Mouse (Mus musculus): ENCODE data around the gene Lrmp. TPM values are rescaled to one million over a fixed set of nuclear protein-coding genes. Genes with fewer than 3 reads are reported as not detected.

The Lrmp gene
- 3.6 and 4.1 TPM in 2 replicates for polyA plus RNA-seq (2012; rRNA removed)

DNA sequence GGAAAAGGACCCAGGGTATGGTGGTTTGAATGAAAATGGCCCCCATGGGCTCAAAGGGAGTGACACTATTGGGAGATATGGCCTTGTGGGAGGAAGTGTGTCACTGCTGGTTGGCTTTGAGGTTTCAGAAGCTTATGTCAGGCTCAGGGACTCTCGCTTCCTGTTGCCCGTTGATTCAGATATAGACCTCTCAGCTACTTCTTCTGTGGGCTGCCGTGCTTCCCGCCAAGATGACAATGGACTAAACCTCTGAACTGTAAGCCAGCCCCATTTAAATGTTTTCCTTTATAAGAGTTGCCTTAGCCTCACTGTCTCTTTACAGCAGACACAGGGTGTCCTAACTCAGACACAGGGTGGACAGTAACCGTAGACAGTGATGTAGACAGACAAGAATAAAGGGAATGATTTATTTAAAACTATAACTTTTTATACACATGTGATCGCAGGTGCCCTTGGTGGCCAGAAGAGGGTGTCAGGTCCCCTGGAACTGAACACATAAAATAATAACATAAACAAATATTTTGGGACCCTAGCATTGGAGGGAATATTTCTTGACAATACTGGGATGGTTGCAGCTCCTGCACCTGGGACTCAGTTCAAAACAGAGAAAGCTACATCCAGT lies at the start of gene Lrmp:
Lrmp (plus strand) TSS at position 178 of the 622 bp plus-strand sequence.

DNA sequence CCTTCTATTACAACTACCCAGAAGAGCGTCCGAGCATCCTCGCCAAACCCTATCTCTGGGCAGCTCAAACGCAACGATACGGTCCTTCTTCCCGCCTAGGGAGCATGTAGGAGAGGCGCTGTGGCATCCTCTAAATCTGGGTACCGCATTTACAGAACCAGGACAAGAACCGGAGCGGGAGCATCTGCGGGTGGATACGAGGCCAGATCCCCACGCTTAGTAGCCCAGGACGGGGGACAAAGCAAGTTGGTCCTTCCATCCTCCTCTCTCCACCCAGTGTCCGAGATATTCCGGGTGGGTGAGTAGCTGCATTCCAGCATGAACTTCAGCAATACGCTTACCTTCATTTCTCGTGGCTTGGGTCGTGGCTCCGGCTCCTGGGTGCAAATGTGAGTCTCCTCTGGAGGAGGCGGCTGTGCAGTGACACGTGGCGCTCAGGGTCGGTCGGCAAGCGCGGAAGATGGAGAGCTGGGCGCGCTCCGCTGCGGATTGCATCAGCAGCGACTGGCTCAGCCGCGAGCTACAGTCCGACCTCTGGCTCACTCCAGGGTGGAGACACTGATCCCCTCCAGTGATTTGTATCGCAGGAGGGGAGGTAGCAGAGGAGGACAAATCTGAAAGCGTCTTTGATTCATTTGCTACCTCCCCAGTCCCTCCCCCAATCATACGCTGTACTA lies 39.8 kb upstream of the Lrmp start, which contains the start of gene Bcat1:
Bcat1 (minus strand) TSS at position 637 of the 677 bp plus-strand sequence.

DNA sequence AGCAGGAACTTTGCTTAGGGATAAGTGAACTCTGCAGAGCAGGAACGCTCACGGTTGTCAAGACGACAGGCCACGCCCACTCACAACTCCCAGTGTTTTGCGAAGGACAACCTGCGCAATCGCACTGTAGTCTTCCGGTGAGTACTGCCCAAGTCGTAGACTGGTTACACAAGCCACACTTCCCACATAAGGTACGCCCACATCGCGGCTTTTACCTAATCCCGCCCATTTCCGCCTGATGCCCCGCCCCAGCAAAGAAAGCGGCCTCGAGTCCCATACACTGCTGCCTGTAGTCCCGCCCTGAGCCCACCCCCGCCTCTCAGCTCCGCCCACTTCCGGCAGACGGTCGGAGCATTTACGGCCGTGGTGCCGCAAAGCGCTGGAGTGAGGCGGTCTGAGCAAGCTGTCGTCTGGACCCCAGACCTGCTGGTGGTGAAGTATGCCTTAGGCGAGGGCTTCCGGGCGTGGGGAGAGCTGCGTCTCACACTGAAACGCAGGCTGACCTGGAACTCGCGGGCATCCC lies 95.4 kb downstream of the Lrmp start, which contains the start of the genes Casc1 and Etfrf1:
Casc1 (minus strand) TSS at position 190 of the 523 bp plus-strand sequence.
Etfrf1 (plus strand) TSS at position 319 of the 523 bp plus-strand sequence.

Other genes with a start within 250 kb of the Lrmp start
- gene Bcat1, start 39.5 kb upstream of the Lrmp start, polyA plus RNA-seq (2012; rRNA removed), result 23.5 and 27.5 TPM in 2 replicates
- gene Casc1, start 95.4 kb downstream of the Lrmp start, polyA plus RNA-seq (2012; rRNA removed), result 1.2 and 1.4 TPM in 2 replicates
- 17.9 and 23.2 TPM in 2 replicates for gene Etfrf1, start 95.5 kb downstream of the Lrmp start, polyA plus RNA-seq (2012; rRNA removed)
- gene Kras, start 134.6 kb downstream of the Lrmp start, polyA plus RNA-seq (2012; rRNA removed), result 46.8 and 60.6 TPM in 2 replicates